Mouse (Mus musculus): ENCODE measurements around the gene Cd4.
"Not testable (repeated sequence)": the region's sequence is repeated elsewhere in the genome, so short reads cannot be mapped to it uniquely, and the experiment has no call there.

Gene Cd4

GRCm38 (mm10) chr6:124854647-124855046 is 33.4 kb downstream of the Cd4 start:
- no peak for DNase-seq (ENCODE audit: low read depth, low spot score)

- no peak for DNase-seq (ENCODE audit: low read depth, low spot score)
These were observed 37.5 kb downstream of the Cd4 start for GRCm38 (mm10) chr6:124850535-124850934.

- peak; percentile 80 for DNase-seq (ENCODE audit: low read depth, low spot score)
These were observed 40.7 kb downstream of the Cd4 start for GRCm38 (mm10) chr6:124847305-124847704.

GRCm38 (mm10) chr6:124840241-124841167 is 47.5 kb downstream of the Cd4 start, which contains the start of gene Gnb3:
Gnb3 (minus strand) TSS chr6:124840275.
- DNase-seq (ENCODE audit: low read depth, low spot score), result no peak

- no peak for DNase-seq (ENCODE audit: low read depth, low spot score)
These were observed 48.2 kb downstream of the Cd4 start for GRCm38 (mm10) chr6:124839805-124840204.

GRCm38 (mm10) chr6:124836411-124836810 is 51.6 kb downstream of the Cd4 start:
- no peak for DNase-seq (ENCODE audit: low read depth, low spot score)

- no peak for DNase-seq (ENCODE audit: low read depth, low spot score)
These were observed 52.5 kb downstream of the Cd4 start for GRCm38 (mm10) chr6:124835531-124835930.

- DNase-seq (ENCODE audit: low read depth, low spot score), result no peak
These were observed 53.4 kb downstream of the Cd4 start for GRCm38 (mm10) chr6:124834512-124835081.

- DNase-seq (ENCODE audit: low read depth, low spot score), result no peak
These were observed 56.4 kb downstream of the Cd4 start for GRCm38 (mm10) chr6:124831649-124832048.

GRCm38 (mm10) chr6:124831199-124831598 is 56.8 kb downstream of the Cd4 start:
- not testable (repeated sequence) for DNase-seq (ENCODE audit: low read depth, low spot score)

- DNase-seq (ENCODE audit: low read depth, low spot score), result peak; percentile 93
These were observed 58.0 kb downstream of the Cd4 start for GRCm38 (mm10) chr6:124829799-124830700.

GRCm38 (mm10) chr6:124828868-124829798 is 58.9 kb downstream of the Cd4 start, which contains the start of the genes Usp5 and Cdca3:
Usp5 (minus strand) TSS chr6:124829484.
Cdca3 (plus strand) TSS chr6:124829547.
- DNase-seq (ENCODE audit: low read depth, low spot score), result peak; percentile 100

- DNase-seq (ENCODE audit: low read depth, low spot score), result no peak
These were observed 59.9 kb downstream of the Cd4 start for GRCm38 (mm10) chr6:124828101-124828592.

- DNase-seq (ENCODE audit: low read depth, low spot score), result no peak
These were observed 66.0 kb downstream of the Cd4 start for GRCm38 (mm10) chr6:124822049-124822448.

- no peak for DNase-seq (ENCODE audit: low read depth, low spot score)
These were observed 67.1 kb downstream of the Cd4 start for GRCm38 (mm10) chr6:124820891-124821290.

- DNase-seq (ENCODE audit: low read depth, low spot score), result no peak
These were observed 70.0 kb downstream of the Cd4 start for GRCm38 (mm10) chr6:124817971-124818370.

GRCm38 (mm10) chr6:124817563-124817962 is 70.5 kb downstream of the Cd4 start:
- no peak for DNase-seq (ENCODE audit: low read depth, low spot score)

GRCm38 (mm10) chr6:124817125-124817524 is 70.9 kb downstream of the Cd4 start:
- no peak for DNase-seq (ENCODE audit: low read depth, low spot score)

GRCm38 (mm10) chr6:124816611-124817010 is 71.4 kb downstream of the Cd4 start:
- no peak for DNase-seq (ENCODE audit: low read depth, low spot score)

Data from brain, embryonic 18.5 days (tissue).